Mouse (Mus musculus) embryonic fibroblast, embryonic 13.5 days (primary cell): ENCODE results near the gene Piwil1.

Experiments used
- CTCF ChIP-seq: IDR thresholded peaks from 2 replicates; pipeline ENCODE4 v1.5.1; 2011; ENCODE audit warnings: mild to moderate bottlenecking, control low read depth, low read length, moderate library complexity, borderline replicate concordance; ENCODE audit not compliant: insufficient read depth
- POLR2A ChIP-seq: IDR thresholded peaks from 2 replicates; pipeline ENCODE4 v1.6.1; 2011; ENCODE audit warnings: low read depth, mild to moderate bottlenecking, control low read depth, low read length, moderate library complexity

- TF ChIP-seq POLR2A (no peak), CTCF (no peak)
Observed at GRCm38 (mm10) chr5:128744351-128744750, 42.0 kb downstream of the Piwil1 start.
